Mouse (Mus musculus) hindbrain, embryonic 14.5 days (tissue): ENCODE data around the gene Pde3a. TPM values are rescaled to one million over a fixed set of nuclear protein-coding genes. Genes with fewer than 3 reads are reported as not detected.

Experiments used
- ATAC-seq: fragments of 200-750 bp; cut with Nextera tagmentation; 2 replicates; pipeline ENCODE4 v1.8.0; 2017; ENCODE audit warnings: moderate number of reproducible peaks, mild to moderate bottlenecking, moderate TSS enrichment, moderate library complexity; ENCODE audit not compliant: low FRiP score
- DNase-seq: peaks from one replicate; pipeline ENCODE4 v3.0.0-alpha.2; 2015; ENCODE audit warnings: low spot score
- H3K27ac ChIP-seq: fragments of 300-500 bp; sonication (generic); 2 replicates; pipeline ENCODE4 v1.5.1; 2014; ENCODE audit warnings: mild to moderate bottlenecking, moderate library complexity
- H3K27me3 ChIP-seq: fragments of 300-500 bp; sonication (generic); 2 replicates; pipeline ENCODE4 v1.6.1; 2014; ENCODE audit warnings: mild to moderate bottlenecking, low read length, mixed read lengths; ENCODE audit not compliant: control insufficient read depth, insufficient read depth
- H3K36me3 ChIP-seq: fragments of 300-500 bp; sonication (generic); replicated peaks from 2 replicates; pipeline ENCODE4 v1.6.1; 2014; ENCODE audit not compliant: control insufficient read depth, insufficient read depth
- H3K4me1 ChIP-seq: fragments of 300-500 bp; sonication (generic); replicated peaks from 2 replicates; pipeline ENCODE4 v1.6.1; 2014; ENCODE audit warnings: antibody characterized with exemption, low read length, mixed read lengths; ENCODE audit not compliant: control insufficient read depth, insufficient read depth
- H3K4me2 ChIP-seq: fragments of 300-500 bp; sonication (generic); replicated peaks from 2 replicates; pipeline ENCODE4 v1.6.1; 2014; ENCODE audit warnings: mild to moderate bottlenecking, moderate library complexity
- H3K4me3 ChIP-seq: fragments of 300-500 bp; sonication (generic); replicated peaks from 2 replicates; pipeline ENCODE4 v1.5.1; 2014; ENCODE audit warnings: mild to moderate bottlenecking, low read length
- H3K9ac ChIP-seq: fragments of 300-500 bp; sonication (generic); 2 replicates; pipeline ENCODE4 v1.6.1; 2014
- H3K9me3 ChIP-seq: fragments of 300-500 bp; sonication (generic); 2 replicates; pipeline ENCODE4 v1.6.1; 2016; ENCODE audit warnings: low read length; ENCODE audit not compliant: control insufficient read depth
- WGBS: fragments of 180-500 bp; shearing (Covaris S2); extraction: QIAGEN DNeasy Blood & Tissue Kit; methylation state at CpG from one replicate; pipeline ENCODE4 v1.1.7; 2014; 5-methylcytosine and 5-hydroxymethylcytosine counted together
- polyA plus RNA-seq: library from polyadenylated mRNA; unstranded; fragments of >200 nt; fragmentation: Nextera tagmentation; extraction: Ambion mirVana; gene quantifications from 2 replicates; pipeline ENCODE4 v1.2.1, GENCODE M21; 2014

Gene Pde3a
- polyA plus RNA-seq, 1 experiment from 2014 or later: 2.7 TPM

DNA sequence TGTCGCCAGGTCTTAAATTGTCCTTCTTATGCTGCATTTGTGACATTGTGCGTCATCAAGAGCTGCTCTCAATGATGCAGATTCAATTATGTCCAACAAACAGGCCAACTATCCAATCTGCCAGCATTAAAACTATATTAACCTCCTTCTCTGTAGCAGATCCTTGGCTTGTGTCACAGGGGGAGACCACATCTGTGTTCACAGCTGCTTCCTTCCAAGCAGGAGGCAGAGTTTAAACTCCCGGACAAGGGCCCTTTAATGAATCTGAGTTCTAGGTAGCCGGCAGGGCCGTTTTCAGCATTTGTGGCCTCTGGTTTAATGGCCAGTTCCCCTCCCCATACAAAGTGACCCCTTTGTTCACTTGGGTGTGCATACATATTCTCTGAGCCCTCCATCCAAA lies 118.0 kb downstream of the Pde3a start:
- Histone ChIP-seq H3K36me3 (no peaks in the 10 kb centered on the region), H3K27me3 (no peaks in the 10 kb centered on the region), H3K9ac (no peak overlapping the region), H3K4me1 (no peaks in the 10 kb centered on the region), H3K4me2 (no peak overlapping the region), H3K4me3 (no peak overlapping the region), H3K9me3 (no peaks in the 10 kb centered on the region), H3K27ac (no peak overlapping the region)
- DNase-seq (no peak), ATAC-seq (no peak)
- 58% methylated on average over 5 of the region's 5 CpGs for WGBS

DNA sequence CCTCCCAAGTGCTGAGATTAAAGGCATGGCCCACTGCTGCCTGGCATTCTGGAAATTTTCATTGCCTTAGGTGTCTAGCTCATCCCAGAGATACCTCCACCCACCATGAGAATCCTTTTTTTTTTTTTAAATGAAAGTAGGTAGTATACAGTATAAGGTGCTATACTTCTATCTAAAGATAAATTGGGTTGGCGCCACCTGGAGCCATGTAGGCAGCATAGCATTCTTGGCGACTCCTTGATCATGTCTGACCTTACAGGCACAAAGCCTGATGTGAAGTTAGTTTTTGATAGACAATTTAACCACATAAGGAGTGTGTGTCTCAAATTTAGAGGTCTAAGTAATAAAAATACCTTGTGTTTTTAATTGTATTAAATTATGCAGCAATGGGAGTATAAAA lies 123.6 kb downstream of the Pde3a start:
- Histone ChIP-seq H3K9me3 (no peaks in the 10 kb centered on the region), H3K4me3 (no peak overlapping the region), H3K27me3 (no peaks in the 10 kb centered on the region), H3K9ac (no peak overlapping the region), H3K4me1 (no peaks in the 10 kb centered on the region), H3K36me3 (no peaks in the 10 kb centered on the region), H3K27ac (no peak overlapping the region), H3K4me2 (no peak overlapping the region)
- DNase-seq (no peak), ATAC-seq (no peak)
- 64% methylated on average over 2 of the region's 2 CpGs for WGBS

DNA sequence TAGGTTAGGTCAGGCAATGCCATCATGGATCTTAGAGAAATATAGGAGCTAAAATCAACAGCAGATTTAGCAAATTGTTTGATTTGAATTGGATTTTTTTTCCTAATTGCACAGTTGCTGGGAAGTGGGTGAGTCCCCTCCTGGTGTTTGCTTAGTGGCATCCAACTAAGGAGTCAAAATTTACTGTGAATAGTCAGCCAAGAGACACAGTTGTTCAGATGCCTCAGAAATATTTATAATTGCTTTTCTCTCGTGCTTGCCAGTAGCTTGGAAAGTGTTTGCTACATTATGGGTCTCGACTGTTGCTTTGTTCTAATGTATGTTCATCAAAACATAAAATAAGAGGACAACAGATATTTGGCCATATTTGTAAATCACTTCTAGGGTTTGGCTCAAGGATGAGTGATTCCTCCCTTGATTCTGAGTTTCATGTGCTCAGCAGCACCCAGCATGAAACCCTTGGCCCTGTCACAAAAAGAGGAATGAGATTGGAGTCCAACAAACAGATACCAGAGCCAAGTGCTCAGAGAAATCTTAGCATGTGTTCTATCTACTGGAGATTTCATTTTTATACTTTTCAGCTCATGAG lies 125.5 kb downstream of the Pde3a start:
- Histone ChIP-seq H3K27me3 (no peaks in the 10 kb centered on the region), H3K27ac (no peak overlapping the region), H3K36me3 (no peaks in the 10 kb centered on the region), H3K9ac (no peak overlapping the region), H3K9me3 (no peaks in the 10 kb centered on the region), H3K4me1 (no peaks in the 10 kb centered on the region), H3K4me3 (no peak overlapping the region), H3K4me2 (no peak overlapping the region)
- ATAC-seq (no peak), DNase-seq (no peak)
- 69% methylated on average over 2 of the region's 2 CpGs for WGBS

DNA sequence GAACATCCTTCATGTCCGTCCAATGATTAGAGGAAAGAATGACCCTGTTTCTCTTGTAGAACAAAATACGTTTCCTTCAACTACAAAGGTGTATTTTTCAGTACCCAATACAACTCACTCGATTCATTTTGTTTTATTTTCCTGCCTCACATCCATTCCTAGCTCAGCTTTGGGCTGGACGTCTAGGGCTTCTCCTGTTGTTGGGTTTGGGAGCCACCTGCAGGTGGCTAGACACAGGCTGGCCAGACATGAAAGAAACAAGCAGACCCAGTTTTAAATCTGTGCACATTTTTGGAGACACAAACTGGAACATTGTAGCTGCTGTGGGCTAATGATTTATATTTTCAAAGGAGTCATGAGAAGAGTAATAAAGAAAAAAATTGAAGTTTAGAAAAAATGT lies 126.1 kb downstream of the Pde3a start:
- ATAC-seq: no peak
- no peak overlapping the region for H3K4me2 ChIP-seq
- no peak for DNase-seq
- no peaks in the 10 kb centered on the region for H3K36me3 ChIP-seq
- no peak overlapping the region for H3K4me3 ChIP-seq
- H3K9me3 ChIP-seq: no peaks in the 10 kb centered on the region
- H3K27ac ChIP-seq: no peak overlapping the region
- no peaks in the 10 kb centered on the region; the same call in 1 of the 2 replicates for H3K4me1 ChIP-seq
- 82% methylated on average over 4 of the region's 4 CpGs for WGBS
- no peak overlapping the region for H3K9ac ChIP-seq
- H3K27me3 ChIP-seq: no peaks in the 10 kb centered on the region

DNA sequence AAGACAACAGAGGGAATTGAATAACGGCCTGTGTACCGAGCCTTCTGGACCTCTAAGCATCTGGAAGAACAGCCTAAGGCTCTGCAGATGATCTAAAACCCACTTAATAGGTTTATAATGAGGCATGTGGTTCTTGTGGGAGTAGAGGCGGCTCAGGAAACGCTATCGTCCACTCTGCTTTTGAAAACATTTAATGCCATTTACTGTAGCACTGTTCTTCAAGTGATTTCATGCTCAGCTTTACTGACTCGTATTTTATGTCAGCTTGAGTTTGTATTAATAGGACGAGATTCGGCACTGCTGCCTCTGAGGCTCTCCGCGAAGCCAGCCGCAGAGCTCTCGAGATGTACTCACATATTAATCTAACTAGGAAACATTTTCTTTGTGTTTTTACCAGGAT lies 131.9 kb downstream of the Pde3a start:
- peaks cover 15% of the 10 kb centered on the region for H3K4me1 ChIP-seq
- H3K27me3 ChIP-seq: no peaks in the 10 kb centered on the region
- WGBS: 49% methylated on average over 12 of the region's 12 CpGs
- peak overlapping the region; percentile 19; the same call in 1 of the 2 replicates for H3K9ac ChIP-seq
- no peaks in the 10 kb centered on the region for H3K9me3 ChIP-seq
- DNase-seq: peak; percentile 51
- H3K4me3 ChIP-seq: no peak overlapping the region
- H3K4me2 ChIP-seq: peak overlapping the region; percentile 27
- H3K27ac ChIP-seq: peak overlapping the region; percentile 60
- ATAC-seq: peak; percentile 74
- no peaks in the 10 kb centered on the region for H3K36me3 ChIP-seq

DNA sequence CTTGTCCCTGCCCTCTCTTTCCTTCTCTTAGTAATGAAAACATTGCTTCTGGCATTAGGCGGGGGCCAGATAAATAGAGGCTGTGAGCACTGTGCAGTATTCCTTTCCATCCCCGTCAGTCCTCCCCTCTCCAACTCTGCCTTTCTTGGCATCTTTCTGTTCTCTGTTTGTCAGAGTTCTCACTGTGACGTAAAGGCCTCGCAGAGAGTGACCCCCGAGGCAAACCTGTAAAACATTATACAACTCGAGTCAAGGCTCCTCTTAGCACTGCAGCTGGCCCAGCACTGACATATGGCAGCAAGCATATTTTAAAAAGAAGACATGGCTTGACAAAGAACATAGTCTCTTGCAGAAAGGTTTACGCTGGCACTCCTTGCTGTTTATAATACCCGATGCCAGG lies 132.4 kb downstream of the Pde3a start:
- H3K27ac ChIP-seq: peak overlapping the region; percentile 60
- peak; percentile 62 for ATAC-seq
- H3K36me3 ChIP-seq: no peaks in the 10 kb centered on the region
- H3K4me3 ChIP-seq: no peak overlapping the region
- no peaks in the 10 kb centered on the region for H3K27me3 ChIP-seq
- H3K4me2 ChIP-seq: peak overlapping the region; percentile 27
- no peak for DNase-seq
- peak overlapping the region; percentile 19; the same call in 1 of the 2 replicates for H3K9ac ChIP-seq
- no peaks in the 10 kb centered on the region for H3K9me3 ChIP-seq
- 48% methylated on average over 8 of the region's 8 CpGs for WGBS
- peaks cover 15% of the 10 kb centered on the region for H3K4me1 ChIP-seq

DNA sequence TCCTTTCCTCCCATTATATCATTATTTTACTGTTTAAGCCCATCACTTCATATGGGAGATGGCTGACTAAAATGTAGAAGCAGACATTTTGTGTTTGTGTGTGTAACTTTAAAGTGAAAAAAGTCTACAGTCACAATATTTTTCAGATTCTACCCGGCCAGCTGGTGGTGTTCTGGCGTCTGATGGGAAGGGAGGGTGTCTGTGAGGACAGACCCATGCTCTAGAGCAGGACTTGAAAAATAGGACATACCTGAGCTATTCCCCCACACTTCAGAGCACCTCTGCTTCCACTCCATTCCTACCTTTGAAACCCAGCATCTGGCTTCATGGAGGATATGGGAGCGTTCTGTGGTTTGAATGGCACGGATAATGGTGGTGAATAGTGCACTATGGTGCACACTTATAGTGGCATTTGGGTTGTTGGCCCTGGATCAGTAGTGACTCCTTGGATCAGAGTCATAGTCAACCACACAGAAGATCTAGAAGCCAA lies 132.9 kb downstream of the Pde3a start:
- H3K4me2 ChIP-seq: no peak overlapping the region
- no peaks in the 10 kb centered on the region for H3K9me3 ChIP-seq
- H3K4me1 ChIP-seq: peaks cover 15% of the 10 kb centered on the region
- peak overlapping the region; percentile 60; the same call in 1 of the 2 replicates for H3K27ac ChIP-seq
- no peak overlapping the region for H3K4me3 ChIP-seq
- H3K36me3 ChIP-seq: no peaks in the 10 kb centered on the region
- H3K9ac ChIP-seq: no peak overlapping the region
- ATAC-seq (no peak), DNase-seq (no peak)
- H3K27me3 ChIP-seq: no peaks in the 10 kb centered on the region
- 92% methylated on average over 4 of the region's 4 CpGs for WGBS

DNA sequence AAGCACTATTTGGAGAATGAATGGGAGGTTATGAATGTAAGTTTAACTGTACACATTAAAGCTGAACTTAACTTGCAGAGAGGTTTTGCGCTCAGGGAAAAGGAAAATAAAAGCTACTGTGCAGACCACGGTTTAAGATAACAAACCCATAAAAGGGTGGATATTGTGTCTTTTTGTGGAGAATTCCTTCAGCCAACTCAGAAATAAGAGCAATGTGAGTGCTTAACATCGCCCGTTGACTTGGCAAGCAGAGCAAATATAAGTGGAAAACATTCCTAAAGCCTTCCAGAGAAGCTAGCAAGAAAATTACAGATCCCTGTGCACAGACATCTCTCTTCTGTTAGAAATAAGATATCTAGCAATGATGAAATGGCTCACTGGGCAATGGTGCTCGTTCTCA lies 139.0 kb downstream of the Pde3a start:
- whole genome bisulfite sequencing: 88% methylated on average over 5 of the region's 5 CpGs
- H3K4me3 ChIP-seq: no peak overlapping the region
- H3K27ac ChIP-seq: no peak overlapping the region
- no peak for DNase-seq
- no peak for ATAC-seq
- H3K4me2 ChIP-seq: no peak overlapping the region
- no peaks in the 10 kb centered on the region for H3K4me1 ChIP-seq
- no peaks in the 10 kb centered on the region for H3K9me3 ChIP-seq
- H3K36me3 ChIP-seq: no peaks in the 10 kb centered on the region
- H3K27me3 ChIP-seq: no peaks in the 10 kb centered on the region
- no peak overlapping the region for H3K9ac ChIP-seq

DNA sequence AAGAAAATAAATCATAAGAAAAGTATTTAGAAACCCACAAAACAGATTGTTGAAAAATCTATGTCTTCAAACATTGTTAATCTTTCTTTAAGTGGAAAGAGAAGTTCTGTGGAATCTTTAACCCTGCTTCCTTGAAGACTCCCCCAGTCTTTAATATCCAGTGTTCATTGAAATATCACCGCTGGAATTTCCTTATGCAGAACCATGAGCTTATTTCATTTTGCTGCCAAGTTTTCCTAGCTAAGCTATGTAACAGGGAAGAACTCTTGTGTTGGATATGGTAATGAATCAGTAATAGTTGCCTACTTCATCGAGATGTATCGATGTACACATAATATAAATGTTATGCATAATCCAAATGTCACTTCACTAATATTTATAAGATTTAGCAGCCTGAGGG lies 146.9 kb downstream of the Pde3a start:
- no peak overlapping the region for H3K9ac ChIP-seq
- H3K36me3 ChIP-seq: no peaks in the 10 kb centered on the region
- H3K4me1 ChIP-seq: no peaks in the 10 kb centered on the region
- no peaks in the 10 kb centered on the region for H3K27me3 ChIP-seq
- H3K27ac ChIP-seq: no peak overlapping the region
- no peaks in the 10 kb centered on the region for H3K9me3 ChIP-seq
- WGBS: 85% methylated on average over 3 of the region's 3 CpGs
- DNase-seq (no peak), ATAC-seq (no peak)
- H3K4me2 ChIP-seq: no peak overlapping the region
- H3K4me3 ChIP-seq: no peak overlapping the region

DNA sequence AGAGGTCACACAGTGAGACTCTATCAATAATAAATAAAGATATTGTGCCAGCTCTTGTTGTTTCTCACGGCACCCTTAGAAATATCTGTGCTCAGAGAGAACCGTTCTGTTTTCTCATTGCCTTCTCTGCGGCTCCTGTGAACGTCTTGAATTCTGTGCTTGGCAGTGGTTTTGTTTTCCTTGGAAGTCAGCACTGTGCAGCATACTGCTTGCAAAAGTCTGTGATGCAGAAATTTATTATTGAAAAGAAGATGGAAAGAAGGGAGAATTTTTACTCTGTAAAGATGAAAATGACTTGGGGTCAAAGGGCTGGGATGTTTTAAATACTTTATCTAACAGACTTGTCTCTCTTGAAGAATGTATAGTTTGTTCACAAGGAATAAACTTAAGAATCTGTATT lies 150.3 kb downstream of the Pde3a start:
- H3K27ac ChIP-seq: no peak overlapping the region
- ATAC-seq (no peak), DNase-seq (peak; percentile 56)

More for the DNA sequence above, 150.3 kb downstream of the Pde3a start:
- no peak overlapping the region for H3K4me3 ChIP-seq
- H3K36me3 ChIP-seq: no peaks in the 10 kb centered on the region
- H3K4me2 ChIP-seq: no peak overlapping the region
- no peaks in the 10 kb centered on the region for H3K27me3 ChIP-seq
- H3K9me3 ChIP-seq: no peaks in the 10 kb centered on the region
- no peaks in the 10 kb centered on the region for H3K4me1 ChIP-seq
- 49% methylated on average over 4 of the region's 4 CpGs for WGBS
- H3K9ac ChIP-seq: no peak overlapping the region
